Mouse (Mus musculus) activated CD4-positive, CD25-positive, alpha-beta regulatory T cell, adult 9 weeks (primary cell): Measurements from ENCODE around the gene H2-T24. TPM values are rescaled to one million over a fixed set of nuclear protein-coding genes. Genes with fewer than 3 reads are reported as not detected.

Experiments used
- polyA plus RNA-seq: library from polyadenylated mRNA; unstranded; fragments of 100-300 nt; shearing (Covaris generic); gene quantifications from one replicate; pipeline ENCODE4 v1.2.1, GENCODE M21; 2017

The H2-T24 gene
- polyA plus RNA-seq, result 27.0 TPM

GRCm38 (mm10) chr17:36020191-36021073, at the start of gene H2-T24:
Gene H2-T24, minus strand, starts transcription at chr17:36020560.

DNA sequence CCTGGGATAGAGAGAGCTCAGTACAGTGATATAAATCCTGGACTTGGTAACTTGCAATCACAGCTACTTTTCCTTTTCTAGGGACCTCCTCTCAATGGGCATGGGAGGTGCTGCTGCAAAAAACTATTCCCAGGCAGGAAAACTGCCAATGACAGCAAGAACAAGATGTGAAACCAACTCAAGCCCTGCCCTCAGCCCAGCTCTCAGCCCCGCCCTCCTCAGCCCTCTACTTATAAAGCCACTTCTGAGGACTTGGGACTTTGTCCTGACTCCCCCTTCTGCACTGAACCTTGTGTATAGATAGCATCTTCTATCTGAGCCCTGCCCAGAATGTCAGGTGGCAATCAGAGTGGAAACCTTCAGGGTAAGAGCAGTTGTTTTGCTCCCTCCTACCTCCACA, 38.0 kb upstream of the H2-T24 start, which contains the start of gene Gm11127:
TSS of gene Gm11127 (minus strand) at position 10 of the 400 bp plus-strand sequence.

GRCm38 (mm10) chr17:36042610-36043169, 22.3 kb upstream of the H2-T24 start, which contains the start of the genes H2-T22 and Gm6034:
Gene H2-T22, minus strand, starts transcription at chr17:36042747.
Gene Gm6034, plus strand, starts transcription at chr17:36042961.

GRCm38 (mm10) chr17:36032351-36032875, 12.1 kb upstream of the H2-T24 start, which contains the start of gene H2-T23:
Gene H2-T23, minus strand, starts transcription at chr17:36032855.

GRCm38 (mm10) chr17:35979401-35980362, 40.7 kb downstream of the H2-T24 start, which contains the start of the genes Gnl1 and Prr3:
Gene Gnl1, plus strand, starts transcription at chr17:35979851.
Gene Prr3, minus strand, starts transcription at chr17:35980236.

GRCm38 (mm10) chr17:35969418-35970389, 50.7 kb downstream of the H2-T24 start, which contains the start of gene Abcf1:
Gene Abcf1, minus strand, starts transcription at chr17:35969761.

Other genes starting within 250 kb of the H2-T24 start
- gene Ier3, start 198.9 kb downstream of the H2-T24 start, polyA plus RNA-seq, result 0.89 TPM
- gene Flot1, start 197.3 kb downstream of the H2-T24 start, polyA plus RNA-seq, result 48.6 TPM
- 154 TPM for gene Tubb5, start 182.3 kb downstream of the H2-T24 start, polyA plus RNA-seq
- 17.8 TPM for gene Mdc1, start 179.0 kb downstream of the H2-T24 start, polyA plus RNA-seq
- gene Nrm, start 159.2 kb downstream of the H2-T24 start, polyA plus RNA-seq, result 27.3 TPM
- 596 TPM for gene Ppp1r18, start 155.0 kb downstream of the H2-T24 start, polyA plus RNA-seq
- gene Dhx16, start 140.7 kb downstream of the H2-T24 start, polyA plus RNA-seq, result 28.1 TPM
- 28.9 TPM for gene 2310061I04Rik, start 123.1 kb downstream of the H2-T24 start, polyA plus RNA-seq
- gene Atat1, start 110.5 kb downstream of the H2-T24 start, polyA plus RNA-seq, result 28.4 TPM
- 77.6 TPM for gene Mrps18b, start 104.2 kb downstream of the H2-T24 start, polyA plus RNA-seq
- 62.6 TPM for gene Ppp1r10, start 104.1 kb downstream of the H2-T24 start, polyA plus RNA-seq
- 162 TPM for gene Abcf1, start 50.8 kb downstream of the H2-T24 start, polyA plus RNA-seq
- gene Gnl1, start 40.7 kb downstream of the H2-T24 start, polyA plus RNA-seq, result 16.1 TPM
- 20.4 TPM for gene Prr3, start 40.3 kb downstream of the H2-T24 start, polyA plus RNA-seq
- gene H2-T23, start 12.3 kb upstream of the H2-T24 start, polyA plus RNA-seq, result 848 TPM
- 263 TPM for gene H2-T22, start 22.2 kb upstream of the H2-T24 start, polyA plus RNA-seq
- gene Gm6034, start 22.4 kb upstream of the H2-T24 start, polyA plus RNA-seq, result 0.56 TPM
- gene Gm11127, start 37.8 kb upstream of the H2-T24 start, polyA plus RNA-seq, result not detected
- gene Gm19684, start 101.1 kb upstream of the H2-T24 start, polyA plus RNA-seq, result 1.3 TPM
- not detected for gene Gm7030, start 108.9 kb upstream of the H2-T24 start, polyA plus RNA-seq
- gene Gm8909, start 148.0 kb upstream of the H2-T24 start, polyA plus RNA-seq, result 12.9 TPM
- gene H2-T3, start 169.7 kb upstream of the H2-T24 start, polyA plus RNA-seq, result 0.92 TPM
- gene Rpp21, start 237.5 kb upstream of the H2-T24 start, polyA plus RNA-seq, result 170 TPM